Mouse (Mus musculus): ENCODE results near the gene Gja3. TPM values are rescaled to one million over a fixed set of nuclear protein-coding genes. Genes with fewer than 3 reads are reported as not detected.
"Not testable (repeated sequence)": the region's sequence is repeated elsewhere in the genome, so short reads cannot be mapped to it uniquely, and the experiment has no call there.

Gene Gja3
- polyA plus RNA-seq, 1 experiment from 2014 or later: 15.7 TPM

GRCm38 (mm10) chr14:57095855-57096254, 38.0 kb upstream of the Gja3 start:
- no peak for DNase-seq (ENCODE audit: low spot score)
- 0 out of 2 replicates have a peak, but pooled peaks cover 2% of the 10 kb centered on the region for H3K27me3 ChIP-seq (replicated peaks; ENCODE audit: control insufficient read depth, insufficient read depth, low read length)
- no peak for ATAC-seq (ENCODE audit: low read depth)
- H3K4me1 ChIP-seq (ENCODE audit: control insufficient read depth, insufficient read depth, low read length): peaks cover 3% of the 10 kb centered on the region; the same call in 1 of the 2 replicates
- no peaks in the 10 kb centered on the region for H3K36me3 ChIP-seq (ENCODE audit: control insufficient read depth, insufficient read depth, low read length)
- WGBS: 68% methylated on average over 4 of the region's 4 CpGs
- H3K4me2 ChIP-seq (ENCODE audit: low read depth, low read length): no peak overlapping the region
- H3K27ac ChIP-seq (replicated peaks; ENCODE audit: low read depth, low read length): no peak overlapping the region
- H3K9me3 ChIP-seq (ENCODE audit: control insufficient read depth, low read length): no peaks in the 10 kb centered on the region
- H3K4me3 ChIP-seq (ENCODE audit: low read depth, low read length): no peak overlapping the region
- no peak overlapping the region for H3K9ac ChIP-seq (ENCODE audit: low read depth, low read length)

GRCm38 (mm10) chr14:57093029-57093428, 35.1 kb upstream of the Gja3 start:
- no peaks in the 10 kb centered on the region for H3K27me3 ChIP-seq (replicated peaks; ENCODE audit: control insufficient read depth, insufficient read depth, low read length)
- ATAC-seq (ENCODE audit: low read depth) (no peak), DNase-seq (ENCODE audit: low spot score) (peak; percentile 54)
- H3K27ac ChIP-seq (replicated peaks; ENCODE audit: low read depth, low read length): no peak overlapping the region
- H3K9ac ChIP-seq (ENCODE audit: low read depth, low read length): no peak overlapping the region
- H3K4me1 ChIP-seq (ENCODE audit: control insufficient read depth, insufficient read depth, low read length): no peaks in the 10 kb centered on the region
- H3K9me3 ChIP-seq (ENCODE audit: control insufficient read depth, low read length): no peaks in the 10 kb centered on the region
- no peak overlapping the region for H3K4me3 ChIP-seq (ENCODE audit: low read depth, low read length)
- H3K4me2 ChIP-seq (ENCODE audit: low read depth, low read length): no peak overlapping the region
- no peaks in the 10 kb centered on the region for H3K36me3 ChIP-seq (ENCODE audit: control insufficient read depth, insufficient read depth, low read length)
- 11% methylated on average over 8 of the region's 8 CpGs for WGBS

DNA sequence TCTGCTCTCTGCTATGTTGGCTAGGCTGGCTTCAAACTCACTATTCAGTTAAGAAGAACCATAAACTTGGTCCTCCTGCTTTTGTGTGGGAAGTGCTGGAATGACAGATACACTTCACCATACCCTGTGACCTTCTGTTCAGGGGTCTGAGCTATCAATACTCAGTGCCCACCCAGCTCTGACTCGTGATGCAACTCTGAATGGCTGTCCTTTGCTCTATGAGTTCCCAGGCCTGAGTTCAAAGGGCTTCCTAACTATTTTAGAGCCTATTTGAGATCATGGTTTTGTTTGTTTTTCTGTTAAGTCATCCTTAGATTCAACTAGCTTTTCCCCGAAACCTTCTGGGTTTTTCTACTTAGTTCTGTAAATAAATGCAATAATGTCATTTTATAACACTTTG, 32.1 kb upstream of the Gja3 start:
- no peak for DNase-seq (ENCODE audit: low spot score)
- H3K9ac ChIP-seq (ENCODE audit: low read depth, low read length): no peak overlapping the region
- no peaks in the 10 kb centered on the region for H3K9me3 ChIP-seq (ENCODE audit: control insufficient read depth, low read length)
- H3K27ac ChIP-seq (replicated peaks; ENCODE audit: low read depth, low read length): no peak overlapping the region
- no peaks in the 10 kb centered on the region for H3K27me3 ChIP-seq (replicated peaks; ENCODE audit: control insufficient read depth, insufficient read depth, low read length)
- H3K36me3 ChIP-seq (ENCODE audit: control insufficient read depth, insufficient read depth, low read length): no peaks in the 10 kb centered on the region
- no peak for ATAC-seq (ENCODE audit: low read depth)
- H3K4me1 ChIP-seq (ENCODE audit: control insufficient read depth, insufficient read depth, low read length): no peaks in the 10 kb centered on the region
- H3K4me2 ChIP-seq (ENCODE audit: low read depth, low read length): no peak overlapping the region
- no peak overlapping the region for H3K4me3 ChIP-seq (ENCODE audit: low read depth, low read length)
- 67% methylated on average over 2 of the region's 2 CpGs for WGBS

- Histone ChIP-seq H3K4me3 (ENCODE audit: low read depth, low read length) (no peak overlapping the region), H3K27ac (replicated peaks; ENCODE audit: low read depth, low read length) (no peak overlapping the region), H3K9ac (ENCODE audit: low read depth, low read length) (no peak overlapping the region), H3K27me3 (replicated peaks; ENCODE audit: control insufficient read depth, insufficient read depth, low read length) (no peaks in the 10 kb centered on the region), H3K4me2 (ENCODE audit: low read depth, low read length) (no peak overlapping the region), H3K36me3 (ENCODE audit: control insufficient read depth, insufficient read depth, low read length) (no peaks in the 10 kb centered on the region), H3K4me1 (ENCODE audit: control insufficient read depth, insufficient read depth, low read length) (0 out of 2 replicates have a peak, but pooled peaks cover 2% of the 10 kb centered on the region), H3K9me3 (ENCODE audit: control insufficient read depth, low read length) (no peaks in the 10 kb centered on the region)
- no peak for ATAC-seq (ENCODE audit: low read depth)
- no peak for DNase-seq (ENCODE audit: low spot score)
- 89% methylated on average over 7 of the region's 7 CpGs for WGBS
Measured at GRCm38 (mm10) chr14:57089107-57089506, 31.2 kb upstream of the Gja3 start.

- Histone ChIP-seq H3K27ac (replicated peaks; ENCODE audit: low read depth, low read length) (no peak overlapping the region), H3K27me3 (replicated peaks; ENCODE audit: control insufficient read depth, insufficient read depth, low read length) (no peaks in the 10 kb centered on the region), H3K4me3 (ENCODE audit: low read depth, low read length) (no peak overlapping the region), H3K9me3 (ENCODE audit: control insufficient read depth, low read length) (no peaks in the 10 kb centered on the region), H3K36me3 (ENCODE audit: control insufficient read depth, insufficient read depth, low read length) (no peaks in the 10 kb centered on the region), H3K4me2 (ENCODE audit: low read depth, low read length) (no peak overlapping the region), H3K9ac (ENCODE audit: low read depth, low read length) (no peak overlapping the region), H3K4me1 (ENCODE audit: control insufficient read depth, insufficient read depth, low read length) (0 out of 2 replicates have a peak, but pooled peaks cover 6% of the 10 kb centered on the region)
- WGBS: 25% methylated on average over 11 of the region's 11 CpGs
- ATAC-seq (ENCODE audit: low read depth) (peak; percentile 37; the same call in 1 of the 2 replicates), DNase-seq (ENCODE audit: low spot score) (peak; percentile 68)
Measured at GRCm38 (mm10) chr14:57084180-57084668, 26.3 kb upstream of the Gja3 start.

DNA sequence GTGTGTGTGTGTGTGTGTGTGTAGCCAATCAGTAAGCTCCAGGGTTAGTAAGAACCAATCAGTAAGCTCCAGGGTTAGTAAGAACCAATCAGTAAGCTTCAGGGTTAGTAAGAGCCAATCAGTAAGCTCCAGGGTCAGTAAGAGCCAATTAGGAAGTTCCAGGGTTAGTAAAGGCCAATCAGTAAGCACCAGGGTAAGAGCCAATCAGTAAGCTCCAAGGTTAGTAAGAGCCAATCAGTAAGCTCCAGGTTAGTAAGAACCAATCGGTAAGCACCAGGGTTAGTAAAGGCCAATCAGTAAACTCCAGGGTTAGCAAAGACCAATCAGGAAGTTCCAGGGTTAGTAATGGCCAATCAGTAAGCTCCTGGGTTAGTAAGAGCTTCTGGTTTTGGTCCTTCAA, 25.0 kb upstream of the Gja3 start:
- no peaks in the 10 kb centered on the region for H3K36me3 ChIP-seq (ENCODE audit: control insufficient read depth, insufficient read depth, low read length)
- H3K4me3 ChIP-seq (ENCODE audit: low read depth, low read length): no peak overlapping the region
- no peak overlapping the region for H3K9ac ChIP-seq (ENCODE audit: low read depth, low read length)
- no peak overlapping the region for H3K27ac ChIP-seq (replicated peaks; ENCODE audit: low read depth, low read length)
- no peak overlapping the region for H3K4me2 ChIP-seq (ENCODE audit: low read depth, low read length)
- DNase-seq (ENCODE audit: low spot score) (no peak), ATAC-seq (ENCODE audit: low read depth) (no peak)
- 0 out of 2 replicates have a peak, but pooled peaks cover 6% of the 10 kb centered on the region for H3K4me1 ChIP-seq (ENCODE audit: control insufficient read depth, insufficient read depth, low read length)
- H3K9me3 ChIP-seq (ENCODE audit: control insufficient read depth, low read length): no peaks in the 10 kb centered on the region
- 91% methylated on average over 1 of the region's 1 CpGs for WGBS
- H3K27me3 ChIP-seq (replicated peaks; ENCODE audit: control insufficient read depth, insufficient read depth, low read length): no peaks in the 10 kb centered on the region

GRCm38 (mm10) chr14:57075537-57075936, 17.6 kb upstream of the Gja3 start:
- Histone ChIP-seq H3K9ac (ENCODE audit: low read depth, low read length) (no peak overlapping the region), H3K4me3 (ENCODE audit: low read depth, low read length) (no peak overlapping the region), H3K4me2 (ENCODE audit: low read depth, low read length) (no peak overlapping the region), H3K36me3 (ENCODE audit: control insufficient read depth, insufficient read depth, low read length) (no peaks in the 10 kb centered on the region), H3K9me3 (ENCODE audit: control insufficient read depth, low read length) (no peaks in the 10 kb centered on the region), H3K27me3 (replicated peaks; ENCODE audit: control insufficient read depth, insufficient read depth, low read length) (no peaks in the 10 kb centered on the region), H3K4me1 (ENCODE audit: control insufficient read depth, insufficient read depth, low read length) (no peaks in the 10 kb centered on the region), H3K27ac (replicated peaks; ENCODE audit: low read depth, low read length) (no peak overlapping the region)
- WGBS: 81% methylated on average over 6 of the region's 6 CpGs
- no peak for DNase-seq (ENCODE audit: low spot score)
- no peak for ATAC-seq (ENCODE audit: low read depth)

- WGBS: 0% methylated on average over 2 of the region's 2 CpGs
- not testable (repeated sequence) for H3K27me3 ChIP-seq (replicated peaks; ENCODE audit: control insufficient read depth, insufficient read depth, low read length); H3K4me2 ChIP-seq (ENCODE audit: low read depth, low read length); H3K4me3 ChIP-seq (ENCODE audit: low read depth, low read length); H3K9ac ChIP-seq (ENCODE audit: low read depth, low read length); H3K4me1 ChIP-seq (ENCODE audit: control insufficient read depth, insufficient read depth, low read length); DNase-seq (ENCODE audit: low spot score); H3K27ac ChIP-seq (replicated peaks; ENCODE audit: low read depth, low read length); ATAC-seq (ENCODE audit: low read depth); H3K9me3 ChIP-seq (ENCODE audit: control insufficient read depth, low read length); H3K36me3 ChIP-seq (ENCODE audit: control insufficient read depth, insufficient read depth, low read length)
Measured at GRCm38 (mm10) chr14:57069906-57070305, 12.0 kb upstream of the Gja3 start.

DNA sequence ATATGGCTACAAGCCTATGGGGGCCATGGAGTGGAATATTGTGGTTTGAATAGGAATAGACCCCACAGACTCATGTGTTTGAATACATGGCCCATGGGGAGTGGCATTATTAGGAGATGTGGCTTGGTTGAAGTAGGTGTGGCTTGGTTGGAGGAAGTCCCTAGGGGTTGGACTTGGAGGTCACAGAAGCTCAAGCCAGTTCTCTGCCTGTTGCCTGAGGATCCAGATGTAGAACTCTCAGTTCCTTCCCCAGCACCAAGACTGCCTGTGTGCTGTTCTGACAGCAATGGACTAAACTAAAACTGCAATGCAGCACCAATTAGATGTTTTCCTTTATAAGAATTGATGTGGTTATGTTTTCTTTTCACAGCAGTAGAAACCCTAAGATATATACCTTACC, 8.2 kb upstream of the Gja3 start:
- DNase-seq (ENCODE audit: low spot score) (no peak), ATAC-seq (ENCODE audit: low read depth) (no peak)
- H3K4me2 ChIP-seq (ENCODE audit: low read depth, low read length): no peak overlapping the region
- H3K27me3 ChIP-seq (replicated peaks; ENCODE audit: control insufficient read depth, insufficient read depth, low read length): no peaks in the 10 kb centered on the region
- no peak overlapping the region for H3K4me3 ChIP-seq (ENCODE audit: low read depth, low read length)
- no peaks in the 10 kb centered on the region for H3K36me3 ChIP-seq (ENCODE audit: control insufficient read depth, insufficient read depth, low read length)
- H3K4me1 ChIP-seq (ENCODE audit: control insufficient read depth, insufficient read depth, low read length): no peaks in the 10 kb centered on the region
- no peak overlapping the region for H3K27ac ChIP-seq (replicated peaks; ENCODE audit: low read depth, low read length)
- H3K9me3 ChIP-seq (ENCODE audit: control insufficient read depth, low read length): no peaks in the 10 kb centered on the region
- H3K9ac ChIP-seq (ENCODE audit: low read depth, low read length): no peak overlapping the region

Measured in embryonic facial prominence, embryonic 14.5 days (tissue).